Mouse (Mus musculus) embryonic facial prominence, embryonic 14.5 days (tissue): ENCODE measurements at regions not wholly inside any gene's neighbourhood (a gene's known extent, or its start where the extent isn't known, plus 50 kb on each side); places are given as distances from the start of the nearest gene placed in this dataset.
A peak's percentile ranks its signal among the peaks of the same experiment; 100 is the strongest.

Experiments
- ATAC-seq: fragments of 200-750 bp; cut with Nextera tagmentation; 2 replicates; pipeline ENCODE4 v1.8.0; 2017; ENCODE audit warnings: low read depth, moderate number of reproducible peaks, moderate TSS enrichment
- DNase-seq: peaks from one replicate; pipeline ENCODE4 v3.0.0-alpha.2; 2015; ENCODE audit warnings: low spot score
- H3K27ac ChIP-seq: fragments of 300-500 bp; sonication (generic); replicated peaks from 2 replicates; pipeline ENCODE4 v1.5.1; 2014; ENCODE audit warnings: low read depth, mild to moderate bottlenecking, low read length, moderate library complexity
- H3K27me3 ChIP-seq: fragments of 300-500 bp; sonication (generic); replicated peaks from 2 replicates; pipeline ENCODE4 v1.6.1; 2014; ENCODE audit warnings: low read length; ENCODE audit not compliant: control insufficient read depth, insufficient read depth
- H3K36me3 ChIP-seq: fragments of 300-500 bp; sonication (generic); 2 replicates; pipeline ENCODE4 v1.6.1; 2014; ENCODE audit warnings: low read length, mixed read lengths; ENCODE audit not compliant: control insufficient read depth, insufficient read depth
- H3K4me1 ChIP-seq: fragments of 300-500 bp; sonication (generic); 2 replicates; pipeline ENCODE4 v1.6.1; 2014; ENCODE audit warnings: antibody characterized with exemption, low read length; ENCODE audit not compliant: control insufficient read depth, insufficient read depth
- H3K4me2 ChIP-seq: fragments of 300-500 bp; sonication (generic); 2 replicates; pipeline ENCODE4 v1.6.1; 2014; ENCODE audit warnings: low read depth, mild to moderate bottlenecking, low read length, moderate library complexity, mixed read lengths
- H3K4me3 ChIP-seq: fragments of 300-500 bp; sonication (generic); 2 replicates; pipeline ENCODE4 v1.5.1; 2014; ENCODE audit warnings: low read depth, mild to moderate bottlenecking, low read length
- H3K9ac ChIP-seq: fragments of 300-500 bp; sonication (generic); 2 replicates; pipeline ENCODE4 v1.6.1; 2014; ENCODE audit warnings: low read depth, mild to moderate bottlenecking, low read length, moderate library complexity, mixed read lengths
- H3K9me3 ChIP-seq: fragments of 300-500 bp; sonication (generic); 2 replicates; pipeline ENCODE4 v1.6.1; 2016; ENCODE audit warnings: low read length; ENCODE audit not compliant: control insufficient read depth
- WGBS: fragments of 180-500 bp; shearing (Covaris S2); extraction: QIAGEN DNeasy Blood & Tissue Kit; methylation state at CpG from one replicate; pipeline ENCODE4 v1.1.7; 2014; 5-methylcytosine and 5-hydroxymethylcytosine counted together

- H3K27ac ChIP-seq = no peak overlapping the region
- no peaks in the 10 kb centered on the region for H3K36me3 ChIP-seq
- WGBS = 38% methylated on average over 1 of the region's 1 CpGs
- H3K27me3 ChIP-seq = no peaks in the 10 kb centered on the region
- no peaks in the 10 kb centered on the region for H3K4me1 ChIP-seq
- ATAC-seq (no peak), DNase-seq (no peak)
- no peak overlapping the region for H3K4me2 ChIP-seq
- H3K4me3 ChIP-seq = no peak overlapping the region
- no peak overlapping the region for H3K9ac ChIP-seq
- H3K9me3 ChIP-seq = no peaks in the 10 kb centered on the region
Observed at GRCm38 (mm10) chr12:78087921-78088320, 106.1 kb upstream of the Gm6657 start.

- Histone ChIP-seq H3K27ac (no peak overlapping the region), H3K9me3 (no peaks in the 10 kb centered on the region)
- WGBS = 81% methylated on average over 4 of the region's 4 CpGs
Observed at GRCm38 (mm10) chr12:78094471-78094870, 99.6 kb upstream of the Gm6657 start.

GRCm38 (mm10) chr12:78095352-78095751 is 98.7 kb upstream of the Gm6657 start:
- ATAC-seq (no peak), DNase-seq (no peak)
- 72% methylated on average over 2 of the region's 2 CpGs for WGBS
- Histone ChIP-seq H3K4me2 (no peak overlapping the region), H3K36me3 (no peaks in the 10 kb centered on the region), H3K9ac (no peak overlapping the region), H3K27me3 (no peaks in the 10 kb centered on the region), H3K4me1 (no peaks in the 10 kb centered on the region), H3K27ac (no peak overlapping the region), H3K9me3 (no peaks in the 10 kb centered on the region), H3K4me3 (no peak overlapping the region)

More at GRCm38 (mm10) chr12:78094471-78094870, 99.6 kb upstream of the Gm6657 start:
- H3K9ac ChIP-seq = no peak overlapping the region
- no peak overlapping the region for H3K4me2 ChIP-seq
- H3K4me1 ChIP-seq = no peaks in the 10 kb centered on the region
- DNase-seq = no peak
- H3K4me3 ChIP-seq = no peak overlapping the region
- no peaks in the 10 kb centered on the region for H3K36me3 ChIP-seq
- ATAC-seq = no peak
- no peaks in the 10 kb centered on the region for H3K27me3 ChIP-seq

GRCm38 (mm10) chr12:78095916-78096315 is 98.1 kb upstream of the Gm6657 start:
- DNase-seq = no peak
- no peaks in the 10 kb centered on the region for H3K9me3 ChIP-seq
- no peaks in the 10 kb centered on the region for H3K4me1 ChIP-seq
- H3K27me3 ChIP-seq = no peaks in the 10 kb centered on the region
- WGBS = 82% methylated on average over 2 of the region's 2 CpGs
- H3K27ac ChIP-seq = no peak overlapping the region
- ATAC-seq = no peak
- no peak overlapping the region for H3K4me2 ChIP-seq
- no peak overlapping the region for H3K9ac ChIP-seq
- H3K4me3 ChIP-seq = no peak overlapping the region
- H3K36me3 ChIP-seq = no peaks in the 10 kb centered on the region

- no peak overlapping the region for H3K4me3 ChIP-seq
- no peak overlapping the region for H3K4me2 ChIP-seq
- no peaks in the 10 kb centered on the region for H3K27me3 ChIP-seq
- no peak for ATAC-seq
- H3K27ac ChIP-seq = no peak overlapping the region
- no peak overlapping the region for H3K9ac ChIP-seq
- 75% methylated on average over 1 of the region's 1 CpGs for WGBS
- H3K36me3 ChIP-seq = no peaks in the 10 kb centered on the region
- no peaks in the 10 kb centered on the region for H3K4me1 ChIP-seq
- no peaks in the 10 kb centered on the region for H3K9me3 ChIP-seq
- no peak for DNase-seq
Observed at GRCm38 (mm10) chr12:78097119-78097518, 96.9 kb upstream of the Gm6657 start.

- DNase-seq (no peak), ATAC-seq (no peak)
- Histone ChIP-seq H3K4me1 (no peaks in the 10 kb centered on the region), H3K9me3 (no peaks in the 10 kb centered on the region), H3K36me3 (no peaks in the 10 kb centered on the region), H3K4me2 (no peak overlapping the region), H3K27ac (no peak overlapping the region), H3K4me3 (no peak overlapping the region), H3K9ac (no peak overlapping the region), H3K27me3 (no peaks in the 10 kb centered on the region)
- WGBS = 61% methylated on average over 2 of the region's 2 CpGs
Observed at GRCm38 (mm10) chr12:78097692-78098091, 96.3 kb upstream of the Gm6657 start.

GRCm38 (mm10) chr12:78098765-78099194 is 95.3 kb upstream of the Gm6657 start:
- Histone ChIP-seq H3K9me3 (no peaks in the 10 kb centered on the region), H3K4me2 (peak overlapping the region; percentile 13; the same call in 1 of the 2 replicates), H3K36me3 (no peaks in the 10 kb centered on the region), H3K4me1 (no peaks in the 10 kb centered on the region), H3K4me3 (no peak overlapping the region), H3K27ac (no peak overlapping the region), H3K27me3 (no peaks in the 10 kb centered on the region), H3K9ac (no peak overlapping the region)
- 40% methylated on average over 9 of the region's 9 CpGs for WGBS
- peak; percentile 72 for DNase-seq
- peak; percentile 50; the same call in 1 of the 2 replicates for ATAC-seq

- no peak for DNase-seq
- Histone ChIP-seq H3K27ac (no peak overlapping the region), H3K4me3 (no peak overlapping the region), H3K36me3 (no peaks in the 10 kb centered on the region), H3K27me3 (no peaks in the 10 kb centered on the region), H3K9me3 (no peaks in the 10 kb centered on the region), H3K4me2 (no peak overlapping the region), H3K4me1 (no peaks in the 10 kb centered on the region), H3K9ac (no peak overlapping the region)
- WGBS = 63% methylated on average over 4 of the region's 4 CpGs
- no peak for ATAC-seq
Observed at GRCm38 (mm10) chr12:78099761-78100160, 94.3 kb upstream of the Gm6657 start.

- 89% methylated on average over 3 of the region's 3 CpGs for WGBS
- no peak for DNase-seq
- no peak overlapping the region for H3K9ac ChIP-seq
- no peaks in the 10 kb centered on the region for H3K36me3 ChIP-seq
- H3K4me3 ChIP-seq = no peak overlapping the region
- H3K4me1 ChIP-seq = no peaks in the 10 kb centered on the region
- ATAC-seq = no peak
- no peak overlapping the region for H3K4me2 ChIP-seq
- no peak overlapping the region for H3K27ac ChIP-seq
- no peaks in the 10 kb centered on the region for H3K27me3 ChIP-seq
- H3K9me3 ChIP-seq = no peaks in the 10 kb centered on the region
Observed at GRCm38 (mm10) chr12:78100756-78101155, 93.3 kb upstream of the Gm6657 start.
